Mouse (Mus musculus) kidney, postnatal 0 days (tissue): ENCODE measurements around the gene 2610507B11Rik. TPM values are rescaled to one million over a fixed set of nuclear protein-coding genes. Genes with fewer than 3 reads are reported as not detected.
A peak's percentile ranks its signal among the peaks of the same experiment; 100 is the strongest.

Experiments used
- ATAC-seq: fragments of 200-750 bp; cut with Nextera tagmentation; replicated peaks from 2 replicates; pipeline ENCODE4 v1.8.0; 2017; ENCODE audit warnings: low read depth, moderate number of reproducible peaks, moderate TSS enrichment, moderate library complexity; ENCODE audit not compliant: low FRiP score
- DNase-seq: peaks from one replicate; pipeline ENCODE4 v3.0.0-alpha.2; 2016; ENCODE audit warnings: low spot score
- H3K27ac ChIP-seq: fragments of 300-500 bp; sonication (generic); 2 replicates; pipeline ENCODE4 v1.5.1; 2014; ENCODE audit warnings: mild to moderate bottlenecking
- H3K27me3 ChIP-seq: fragments of 300-500 bp; sonication (generic); 2 replicates; pipeline ENCODE4 v1.6.1; 2014; ENCODE audit warnings: low read length, mixed read lengths; ENCODE audit not compliant: insufficient read depth
- H3K36me3 ChIP-seq: fragments of 300-500 bp; sonication (generic); 2 replicates; pipeline ENCODE4 v1.6.1; 2014; ENCODE audit warnings: low read length, mixed read lengths; ENCODE audit not compliant: insufficient read depth
- H3K4me1 ChIP-seq: fragments of 300-500 bp; sonication (generic); replicated peaks from 2 replicates; pipeline ENCODE4 v1.6.1; 2014; ENCODE audit warnings: antibody characterized with exemption, low read length, mixed read lengths; ENCODE audit not compliant: insufficient read depth
- H3K4me2 ChIP-seq: fragments of 300-500 bp; sonication (generic); 2 replicates; pipeline ENCODE4 v1.6.1; 2014; ENCODE audit warnings: mild to moderate bottlenecking, low read length, moderate library complexity, mixed read lengths
- H3K4me3 ChIP-seq: fragments of 300-500 bp; sonication (generic); replicated peaks from 2 replicates; pipeline ENCODE4 v1.5.1; 2014; ENCODE audit warnings: low read depth, low read length
- H3K9ac ChIP-seq: fragments of 300-500 bp; sonication (generic); 2 replicates; pipeline ENCODE4 v1.6.1; 2014; ENCODE audit warnings: low read depth, low read length
- H3K9me3 ChIP-seq: fragments of 300-500 bp; sonication (generic); replicated peaks from 2 replicates; pipeline ENCODE4 v1.6.1; 2016; ENCODE audit warnings: low read length, inconsistent platforms, mixed read lengths
- CTCF ChIP-seq: IDR thresholded peaks from 2 replicates; pipeline ENCODE4 v1.5.1; 2016; ENCODE audit warnings: antibody characterized with exemption, low read depth, mild to moderate bottlenecking, moderate library complexity
- WGBS: fragments of 180-500 bp; shearing (Covaris S2); extraction: QIAGEN DNeasy Blood & Tissue Kit; methylation state at CpG from one replicate; pipeline ENCODE4 v1.1.7; 2014; 5-methylcytosine and 5-hydroxymethylcytosine counted together
- polyA plus RNA-seq: library from polyadenylated mRNA; unstranded; fragments of >200 nt; fragmentation: Nextera tagmentation; extraction: Ambion mirVana; gene quantifications from 2 replicates; pipeline ENCODE4 v1.2.1, GENCODE M21; 2015

The 2610507B11Rik gene
- 96.3 and 98.2 TPM in 2 replicates for polyA plus RNA-seq

DNA sequence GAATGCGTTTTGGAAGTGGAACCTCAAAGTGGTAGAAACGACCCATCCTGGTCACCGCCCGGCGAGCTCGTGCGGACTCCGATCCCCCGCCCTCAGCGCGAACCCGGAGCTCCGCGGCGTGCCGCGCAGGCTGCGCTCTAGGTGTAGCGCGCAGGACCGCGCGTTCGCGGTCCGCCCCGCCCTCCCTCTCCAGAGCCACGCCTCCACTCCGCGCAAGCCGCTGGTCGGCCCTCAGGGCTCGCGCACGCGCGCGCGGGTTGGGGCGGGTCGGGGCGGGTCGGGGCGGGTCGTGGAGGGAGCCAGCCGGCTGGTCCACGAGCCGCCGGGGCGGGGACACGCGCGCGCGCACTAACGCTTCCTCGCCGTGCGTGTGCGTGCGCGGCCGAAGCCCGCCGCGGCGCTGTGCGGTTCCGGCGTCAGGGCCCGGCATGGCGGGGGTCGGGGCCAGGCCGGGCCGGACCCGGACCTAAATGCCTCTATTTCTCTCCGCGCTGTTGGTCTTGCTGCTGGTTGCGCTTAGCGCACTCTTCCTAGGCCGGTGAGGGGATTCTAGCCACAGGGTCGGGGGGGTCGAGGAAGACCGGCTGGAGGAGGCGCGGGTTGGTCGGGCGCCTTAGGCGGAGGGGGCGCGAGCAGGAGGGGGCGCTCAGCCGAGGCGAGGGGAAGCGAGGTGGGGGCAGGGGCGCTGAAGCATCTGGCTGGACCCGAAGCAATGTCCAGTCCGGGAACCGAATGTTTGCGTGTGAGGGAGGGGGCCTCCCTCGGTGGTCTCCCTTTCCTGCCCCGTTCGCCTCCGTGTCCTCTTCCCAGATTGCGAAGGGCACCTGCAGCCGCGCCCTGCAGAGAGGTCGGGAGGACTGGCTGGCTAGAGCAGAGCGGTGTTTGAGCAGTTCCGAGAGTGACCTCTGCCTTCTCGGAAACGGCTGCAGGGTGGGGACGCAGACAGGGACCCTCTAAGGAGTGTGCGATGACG is at the start of gene 2610507B11Rik:
Gene 2610507B11Rik (plus strand): TSS at position 373 of the 973 bp plus-strand sequence.
- TF ChIP-seq CTCF: no peak; the same call in 1 of the 2 replicates
- Histone ChIP-seq H3K27me3 (no peaks in the 10 kb centered on the region), H3K9ac (peak within 1 kb of the TSS; percentile 81), H3K9me3 (no peaks in the 10 kb centered on the region), H3K27ac (peak within 1 kb of the TSS; percentile 90), H3K4me3 (peak within 1 kb of the TSS; percentile 85), H3K36me3 (peaks cover 29% of the 10 kb centered on the region), H3K4me2 (peak within 1 kb of the TSS; percentile 83), H3K4me1 (peaks cover 5% of the 10 kb centered on the region; the same call in 1 of the 2 replicates)
- peak; percentile 95 for ATAC-seq
- peak; percentile 94 for DNase-seq
- WGBS: under 1% methylated on average over 86 of the region's 115 CpGs

DNA sequence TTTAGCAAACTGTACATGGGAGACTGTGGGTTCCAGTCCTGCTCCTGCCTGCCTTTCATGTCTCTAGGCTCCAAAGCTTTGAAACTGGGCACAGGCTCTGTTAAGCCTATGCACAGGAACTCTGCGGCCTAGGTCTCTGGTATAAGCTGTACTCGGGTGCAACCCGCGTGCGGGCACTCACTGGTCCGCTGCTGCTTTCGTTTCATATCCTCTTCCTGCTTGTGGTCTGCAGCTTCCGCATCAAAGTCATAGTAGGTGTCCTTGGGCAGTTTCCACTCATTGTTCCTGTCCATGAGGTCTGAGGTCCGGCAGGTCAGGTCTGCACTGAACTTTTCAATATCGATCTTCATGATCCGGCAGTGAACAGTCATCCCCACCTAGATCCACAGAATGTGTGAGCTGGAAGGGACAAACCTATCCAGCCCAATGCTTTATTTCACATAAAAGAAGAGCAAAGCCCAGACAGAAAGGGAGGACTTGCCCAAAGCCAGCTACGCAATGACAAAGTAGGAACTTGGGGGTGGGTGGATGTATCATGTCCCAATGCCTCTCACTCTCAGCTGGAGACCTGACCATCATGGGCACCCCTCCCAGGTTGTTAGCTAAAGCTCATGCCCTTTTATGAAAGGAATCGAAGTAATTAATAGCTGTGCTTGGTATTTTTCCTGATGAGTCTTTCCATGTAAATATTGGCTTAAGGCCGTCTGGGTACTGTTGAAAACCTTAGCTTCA is 48.3 kb upstream of the 2610507B11Rik start:
- no peak for TF ChIP-seq CTCF
- Histone ChIP-seq H3K4me2 (no peak overlapping the region), H3K4me1 (no peaks in the 10 kb centered on the region), H3K4me3 (no peak overlapping the region), H3K27me3 (no peaks in the 10 kb centered on the region), H3K27ac (no peak overlapping the region), H3K9me3 (no peaks in the 10 kb centered on the region), H3K36me3 (peaks cover 88% of the 10 kb centered on the region), H3K9ac (no peak overlapping the region)
- 93% methylated on average over 14 of the region's 14 CpGs for WGBS
- no peak for DNase-seq
- no peak for ATAC-seq

GRCm38 (mm10) chr11:78215709-78216317 is 45.7 kb upstream of the 2610507B11Rik start:
- DNase-seq (no peak), ATAC-seq (no peak)
- no peak overlapping the region for H3K27ac ChIP-seq
- H3K4me2 ChIP-seq: no peak overlapping the region
- H3K4me1 ChIP-seq: no peaks in the 10 kb centered on the region
- no peaks in the 10 kb centered on the region for H3K27me3 ChIP-seq
- H3K36me3 ChIP-seq: peaks cover 87% of the 10 kb centered on the region
- H3K9ac ChIP-seq: no peak overlapping the region
- no peaks in the 10 kb centered on the region for H3K9me3 ChIP-seq
- WGBS: 79% methylated on average over 11 of the region's 11 CpGs
- H3K4me3 ChIP-seq: no peak overlapping the region
- TF ChIP-seq CTCF: no peak

DNA sequence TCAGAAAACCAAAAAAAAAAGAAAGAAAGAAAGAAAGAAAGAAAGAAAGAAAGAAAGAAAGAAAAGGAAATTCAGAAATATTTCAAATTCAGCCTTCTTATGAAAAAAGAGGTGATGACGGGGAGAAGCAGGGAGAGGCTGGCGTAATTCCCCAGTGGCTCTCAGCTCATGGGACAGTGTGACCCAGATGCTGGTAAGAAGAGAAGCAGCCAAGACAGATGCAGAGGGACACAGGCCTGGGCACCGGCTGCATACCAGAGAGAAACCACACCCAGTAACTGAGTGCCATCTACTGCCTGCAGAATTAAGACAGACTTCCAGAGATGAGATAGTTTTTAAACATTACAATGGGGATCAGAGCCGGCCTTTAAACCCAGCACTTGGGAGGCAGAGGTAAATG is 38.0 kb upstream of the 2610507B11Rik start:
- H3K9ac ChIP-seq: no peak overlapping the region
- DNase-seq (no peak), ATAC-seq (no peak)
- H3K4me3 ChIP-seq: no peak overlapping the region
- no peak overlapping the region for H3K4me2 ChIP-seq
- peaks cover 91% of the 10 kb centered on the region for H3K36me3 ChIP-seq
- H3K4me1 ChIP-seq: no peaks in the 10 kb centered on the region
- WGBS: 90% methylated on average over 4 of the region's 4 CpGs
- H3K9me3 ChIP-seq: no peaks in the 10 kb centered on the region
- TF ChIP-seq CTCF: no peak
- no peak overlapping the region for H3K27ac ChIP-seq
- H3K27me3 ChIP-seq: no peaks in the 10 kb centered on the region

DNA sequence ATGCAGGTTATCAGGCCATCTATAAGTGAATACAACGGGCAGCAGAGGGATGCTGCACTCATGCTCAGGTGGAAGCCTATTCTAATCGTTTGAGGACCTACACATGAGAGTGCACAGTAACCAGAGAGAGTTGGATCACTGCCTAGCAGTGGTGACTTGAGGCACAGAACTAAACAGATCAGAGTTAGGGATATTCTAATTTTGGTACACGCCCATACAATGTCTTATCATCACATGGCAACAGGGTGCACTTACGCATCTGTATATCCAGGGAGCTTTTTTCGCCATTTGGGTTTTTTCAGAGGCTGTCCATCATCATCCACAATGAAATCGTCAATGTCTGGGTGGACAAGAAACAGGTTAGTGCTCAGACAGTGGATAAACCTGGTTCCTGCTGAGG is 30.0 kb upstream of the 2610507B11Rik start:
- Histone ChIP-seq H3K36me3 (peaks cover 76% of the 10 kb centered on the region), H3K27me3 (no peaks in the 10 kb centered on the region), H3K4me3 (no peak overlapping the region), H3K4me2 (no peak overlapping the region), H3K9me3 (no peaks in the 10 kb centered on the region), H3K9ac (no peak overlapping the region), H3K27ac (no peak overlapping the region), H3K4me1 (no peaks in the 10 kb centered on the region)
- no peak for TF ChIP-seq CTCF
- ATAC-seq: no peak
- no peak for DNase-seq
- 96% methylated on average over 6 of the region's 6 CpGs for WGBS
